Mouse (Mus musculus): ENCODE results near the gene Fam107b. TPM values are rescaled to one million over a fixed set of nuclear protein-coding genes. Genes with fewer than 3 reads are reported as not detected.

Gene Fam107b
- 13.4 and 21.0 TPM in 2 replicates for polyA plus RNA-seq (2015; fragmentation: Nextera tagmentation; extraction: Ambion mirVana)

DNA sequence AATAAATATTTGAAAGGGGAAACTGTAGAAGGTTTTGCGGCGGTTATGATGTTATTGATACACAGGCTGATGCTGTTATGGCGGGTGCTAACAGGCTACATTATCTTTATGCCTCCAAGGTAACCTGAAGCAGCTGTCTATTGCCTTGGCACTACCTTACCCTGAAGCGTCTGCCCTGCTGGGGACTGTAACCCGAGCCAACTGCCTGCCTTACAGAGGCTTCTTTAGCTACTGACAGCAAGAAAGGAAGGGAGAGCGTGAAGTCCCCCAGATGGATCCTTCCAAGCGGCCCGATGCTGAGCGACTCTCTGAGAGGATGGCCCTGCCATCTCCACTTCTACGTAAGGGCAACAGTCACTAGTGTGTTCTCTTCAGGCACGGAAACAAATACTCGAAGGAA lies at the start of gene Fam107b:
TSS of gene Fam107b (plus strand) at position 303 of the 400 bp plus-strand sequence.
- Histone ChIP-seq H3K4me3 (replicated peaks) (no peak within 1 kb of the TSS), H3K9me3 (replicated peaks) (no peaks in the 10 kb centered on the region), H3K4me1 (replicated peaks) (no peaks in the 10 kb centered on the region), H3K9ac (no peak within 1 kb of the TSS), H3K27me3 (no peaks in the 10 kb centered on the region), H3K36me3 (no peaks in the 10 kb centered on the region), H3K27ac (no peak within 1 kb of the TSS), H3K4me2 (no peak within 1 kb of the TSS)
- WGBS (ENCODE audit: insufficient replicate concordance): 71% methylated on average over 12 of the region's 12 CpGs
- DNase-seq (no peak), ATAC-seq (ENCODE audit: low read depth) (no peak)

DNA sequence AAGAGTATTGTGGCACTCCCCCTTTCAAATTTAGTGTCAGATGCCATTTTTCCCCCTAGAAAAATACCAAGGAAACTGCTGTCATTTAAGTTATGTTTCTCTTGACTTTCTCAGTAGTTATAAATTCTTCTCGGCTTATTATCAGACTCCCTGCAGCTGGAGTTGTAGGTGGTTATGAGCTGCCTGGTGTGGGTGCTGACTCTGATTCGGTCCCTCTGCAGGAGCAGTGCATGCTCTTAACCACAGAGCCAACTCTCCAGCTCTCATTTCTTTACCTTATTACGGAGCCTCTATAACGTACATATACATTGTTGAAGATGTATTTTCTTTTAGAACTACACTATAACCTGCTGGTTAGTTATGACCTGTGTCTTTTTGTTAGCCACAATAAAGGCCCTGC lies 47.7 kb upstream of the Fam107b start:
- H3K36me3 ChIP-seq: no peaks in the 10 kb centered on the region
- H3K27me3 ChIP-seq: no peaks in the 10 kb centered on the region
- no peak overlapping the region for H3K9ac ChIP-seq
- WGBS (ENCODE audit: insufficient replicate concordance): 56% methylated on average over 4 of the region's 4 CpGs
- H3K4me2 ChIP-seq: no peak overlapping the region
- H3K9me3 ChIP-seq (replicated peaks): no peaks in the 10 kb centered on the region
- H3K4me3 ChIP-seq (replicated peaks): no peak overlapping the region
- DNase-seq: no peak
- H3K27ac ChIP-seq: no peak overlapping the region
- H3K4me1 ChIP-seq (replicated peaks): no peaks in the 10 kb centered on the region
- ATAC-seq (ENCODE audit: low read depth): no peak

DNA sequence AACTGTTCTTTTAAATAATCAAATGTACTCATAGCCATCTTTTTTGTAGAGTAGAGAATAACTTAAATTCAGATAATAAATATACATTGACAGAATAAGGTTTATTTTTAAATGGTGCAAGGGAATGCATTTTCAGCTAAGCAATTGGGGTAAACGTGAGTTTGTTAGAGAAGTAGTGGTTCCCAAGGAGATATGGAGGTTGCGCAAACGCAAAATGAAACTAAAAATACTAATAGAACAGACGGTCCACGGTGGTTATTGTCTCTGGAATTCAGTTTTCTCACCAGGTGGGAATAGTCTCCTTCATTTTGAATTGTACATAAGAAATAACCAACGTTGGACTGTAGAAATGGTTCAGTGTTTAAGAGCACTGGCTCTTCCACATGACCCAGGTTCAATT lies 44.0 kb upstream of the Fam107b start:
- no peak overlapping the region for H3K27ac ChIP-seq
- H3K27me3 ChIP-seq: no peaks in the 10 kb centered on the region
- no peak overlapping the region for H3K4me3 ChIP-seq (replicated peaks)
- no peak overlapping the region for H3K4me2 ChIP-seq
- no peaks in the 10 kb centered on the region for H3K9me3 ChIP-seq (replicated peaks)
- H3K36me3 ChIP-seq: no peaks in the 10 kb centered on the region
- H3K9ac ChIP-seq: no peak overlapping the region
- no peaks in the 10 kb centered on the region for H3K4me1 ChIP-seq (replicated peaks)
- ATAC-seq (ENCODE audit: low read depth) (no peak), DNase-seq (no peak)
- 48% methylated on average over 6 of the region's 6 CpGs for WGBS (ENCODE audit: insufficient replicate concordance)

DNA sequence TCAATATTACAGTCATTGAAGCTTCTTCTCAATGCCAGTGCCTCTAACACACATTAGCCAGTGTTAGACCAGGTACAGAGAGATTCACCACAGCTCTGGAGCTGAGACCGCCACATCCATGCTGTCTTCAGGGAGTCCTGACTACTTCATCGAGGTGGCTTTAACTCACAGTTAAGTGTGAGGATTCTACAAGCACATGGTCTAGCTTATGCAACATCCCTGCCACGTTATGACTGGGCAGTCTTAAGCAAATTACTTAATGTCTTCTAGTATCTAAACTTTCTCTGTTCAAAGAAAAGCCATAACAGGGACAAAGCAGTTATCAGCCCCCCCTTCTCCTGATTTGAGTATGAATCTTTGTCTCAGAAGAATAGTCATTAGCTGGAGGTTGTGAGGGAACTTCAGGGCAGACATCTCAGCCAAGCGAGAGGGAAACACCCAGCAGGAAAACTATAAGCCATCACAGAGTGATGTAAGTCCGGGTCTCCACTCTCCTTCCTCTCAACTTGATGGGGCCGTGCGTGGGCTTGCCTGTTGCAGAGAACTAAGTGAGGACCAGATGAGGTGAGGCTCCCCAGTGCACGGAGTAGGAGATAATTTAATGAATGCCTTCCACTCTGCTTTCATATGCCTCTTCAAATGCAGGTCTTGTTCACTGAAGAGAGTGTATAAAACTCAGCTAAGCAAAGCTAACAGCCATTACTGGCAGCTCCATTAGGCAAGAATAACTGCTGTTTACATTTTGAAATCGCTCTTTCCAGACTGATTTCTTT lies 28.8 kb upstream of the Fam107b start:
- no peak overlapping the region for H3K4me2 ChIP-seq
- no peaks in the 10 kb centered on the region for H3K9me3 ChIP-seq (replicated peaks)
- H3K4me1 ChIP-seq (replicated peaks): peaks cover 9% of the 10 kb centered on the region; the same call in 1 of the 2 replicates
- 47% methylated on average over 9 of the region's 9 CpGs for WGBS (ENCODE audit: insufficient replicate concordance)
- no peaks in the 10 kb centered on the region; the same call in 1 of the 2 replicates for H3K27me3 ChIP-seq
- no peak overlapping the region for H3K4me3 ChIP-seq (replicated peaks)
- H3K36me3 ChIP-seq: no peaks in the 10 kb centered on the region
- H3K27ac ChIP-seq: no peak overlapping the region
- ATAC-seq (ENCODE audit: low read depth) (no peak), DNase-seq (no peak)
- no peak overlapping the region for H3K9ac ChIP-seq

DNA sequence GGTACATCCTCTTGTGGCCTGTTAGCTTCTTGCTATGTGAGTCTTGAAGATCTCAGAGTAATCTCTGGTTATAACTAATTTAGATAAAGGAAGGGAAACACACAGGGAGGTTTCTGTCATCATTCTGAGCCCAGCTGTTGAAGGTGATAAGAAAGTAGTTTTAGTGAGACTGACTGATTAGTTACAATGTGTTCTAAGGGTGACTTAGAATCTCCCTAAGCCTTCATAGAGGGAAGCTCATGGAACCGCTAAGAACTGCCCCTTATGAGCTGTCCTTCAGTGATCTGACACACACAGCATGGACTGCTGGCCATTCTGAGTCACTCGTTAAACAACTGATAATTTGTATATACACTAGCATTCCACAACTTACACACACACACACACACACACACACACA lies 24.2 kb upstream of the Fam107b start:
- Histone ChIP-seq H3K9me3 (replicated peaks) (no peaks in the 10 kb centered on the region), H3K36me3 (no peaks in the 10 kb centered on the region), H3K27ac (no peak overlapping the region), H3K9ac (no peak overlapping the region), H3K27me3 (no peaks in the 10 kb centered on the region; the same call in 1 of the 2 replicates), H3K4me1 (replicated peaks) (peaks cover 9% of the 10 kb centered on the region; the same call in 1 of the 2 replicates), H3K4me3 (replicated peaks) (no peak overlapping the region), H3K4me2 (no peak overlapping the region)
- ATAC-seq (ENCODE audit: low read depth) (peak; percentile 54; the same call in 1 of the 2 replicates), DNase-seq (no peak)
- WGBS (ENCODE audit: insufficient replicate concordance): 37% methylated on average over 2 of the region's 2 CpGs

DNA sequence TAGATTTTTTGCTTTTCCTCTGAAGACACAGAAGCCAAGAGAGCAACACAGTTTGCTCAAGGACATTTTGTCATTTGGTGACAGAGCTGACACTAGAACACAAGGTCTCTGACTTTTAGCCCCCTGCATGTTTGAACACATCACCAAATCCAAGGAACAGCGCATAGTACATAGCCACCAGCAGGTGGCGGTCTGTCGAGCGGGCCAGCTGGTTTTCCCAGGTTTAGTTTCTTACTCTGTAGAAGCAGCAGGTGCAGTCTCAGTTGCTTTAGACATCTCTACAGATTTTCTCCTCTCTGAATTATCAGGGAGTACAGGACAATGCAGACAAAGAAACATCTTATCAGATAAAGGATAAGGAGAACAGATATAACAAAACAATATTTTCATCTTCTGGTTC lies 23.7 kb upstream of the Fam107b start:
- no peak for ATAC-seq (ENCODE audit: low read depth)
- Histone ChIP-seq H3K4me1 (replicated peaks) (peaks cover 9% of the 10 kb centered on the region; the same call in 1 of the 2 replicates), H3K9ac (no peak overlapping the region), H3K36me3 (no peaks in the 10 kb centered on the region), H3K9me3 (replicated peaks) (no peaks in the 10 kb centered on the region), H3K4me2 (no peak overlapping the region), H3K4me3 (replicated peaks) (no peak overlapping the region), H3K27me3 (no peaks in the 10 kb centered on the region; the same call in 1 of the 2 replicates), H3K27ac (no peak overlapping the region)
- WGBS (ENCODE audit: insufficient replicate concordance): 5% methylated on average over 4 of the region's 4 CpGs
- DNase-seq: no peak

DNA sequence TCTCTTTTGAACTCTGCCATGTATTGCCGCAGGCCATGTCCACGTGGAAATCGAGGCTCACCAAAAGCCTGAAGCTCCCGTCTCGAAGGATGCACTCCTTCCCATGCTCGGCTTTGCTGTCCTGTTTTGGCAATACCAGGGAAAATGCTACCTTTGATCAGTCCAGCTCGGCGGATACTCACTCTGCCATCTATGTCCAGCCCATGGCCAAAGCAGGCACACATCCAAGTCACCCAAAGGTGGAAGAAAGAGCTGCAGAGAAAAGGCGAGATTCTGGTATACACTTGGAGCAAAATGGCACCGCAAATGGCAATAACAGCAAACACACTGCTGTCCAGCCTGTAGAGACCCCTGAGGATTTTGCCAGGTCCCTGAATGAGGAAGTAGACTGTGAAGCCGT lies 318 bp downstream of the Fam107b start:
- H3K4me1 ChIP-seq (replicated peaks): no peaks in the 10 kb centered on the region
- no peak overlapping the region for H3K27ac ChIP-seq
- no peak overlapping the region for H3K9ac ChIP-seq
- no peaks in the 10 kb centered on the region for H3K9me3 ChIP-seq (replicated peaks)
- no peaks in the 10 kb centered on the region for H3K36me3 ChIP-seq
- no peak for ATAC-seq (ENCODE audit: low read depth)
- H3K4me3 ChIP-seq (replicated peaks): no peak overlapping the region
- 72% methylated on average over 11 of the region's 11 CpGs for WGBS (ENCODE audit: insufficient replicate concordance)
- no peaks in the 10 kb centered on the region for H3K27me3 ChIP-seq
- H3K4me2 ChIP-seq: no peak overlapping the region
- no peak for DNase-seq

DNA sequence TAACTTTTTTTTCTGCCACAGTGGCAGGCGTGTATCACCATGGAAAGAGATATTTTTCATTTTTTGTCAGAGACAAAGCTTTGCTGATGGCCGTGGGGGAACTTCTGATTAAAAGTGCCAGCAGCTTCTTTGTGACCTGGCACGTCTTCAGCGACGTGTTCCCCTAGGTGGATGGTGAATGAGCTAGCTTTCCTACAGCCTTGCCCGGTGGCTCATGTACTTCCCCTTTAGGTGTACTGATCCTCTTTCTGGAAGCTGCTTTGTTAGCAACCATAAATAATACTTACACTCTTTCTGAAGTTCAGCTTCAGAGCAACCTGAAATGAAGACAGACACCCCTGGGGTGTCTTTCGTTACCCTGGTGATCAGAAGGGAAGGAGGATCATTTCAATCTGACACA lies 3.6 kb downstream of the Fam107b start:
- no peak overlapping the region for H3K4me3 ChIP-seq (replicated peaks)
- no peaks in the 10 kb centered on the region for H3K4me1 ChIP-seq (replicated peaks)
- ATAC-seq (ENCODE audit: low read depth) (no peak), DNase-seq (no peak)
- no peaks in the 10 kb centered on the region for H3K27me3 ChIP-seq
- no peak overlapping the region for H3K9ac ChIP-seq
- no peaks in the 10 kb centered on the region for H3K9me3 ChIP-seq (replicated peaks)
- no peak overlapping the region for H3K4me2 ChIP-seq
- no peak overlapping the region for H3K27ac ChIP-seq
- no peaks in the 10 kb centered on the region for H3K36me3 ChIP-seq
- WGBS (ENCODE audit: insufficient replicate concordance): 36% methylated on average over 7 of the region's 7 CpGs

DNA sequence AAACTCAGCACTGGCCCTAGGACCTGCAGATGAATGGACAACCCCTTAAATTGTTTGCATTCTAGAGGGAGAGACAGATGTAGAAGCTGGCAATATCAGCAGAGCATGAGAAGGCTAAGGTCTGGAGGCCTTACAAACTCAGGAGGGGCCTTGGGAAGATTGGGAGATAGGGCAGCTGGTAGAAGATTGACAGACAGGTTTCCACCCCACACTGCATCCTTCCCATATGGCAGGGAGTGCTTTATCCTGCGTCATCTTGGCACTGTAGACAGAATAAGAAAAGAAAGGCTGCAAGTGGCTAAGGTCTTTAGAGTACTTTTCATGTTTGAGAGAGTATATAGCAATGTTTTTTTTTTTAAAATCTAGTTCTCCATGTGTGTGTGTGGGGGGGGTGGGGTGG lies 4.9 kb downstream of the Fam107b start:
- DNase-seq (no peak), ATAC-seq (ENCODE audit: low read depth) (no peak)
- H3K4me2 ChIP-seq: no peak overlapping the region
- no peaks in the 10 kb centered on the region for H3K9me3 ChIP-seq (replicated peaks)
- H3K4me3 ChIP-seq (replicated peaks): no peak overlapping the region
- 67% methylated on average over 1 of the region's 1 CpGs for WGBS (ENCODE audit: insufficient replicate concordance)
- no peak overlapping the region for H3K27ac ChIP-seq
- H3K27me3 ChIP-seq: no peaks in the 10 kb centered on the region
- no peaks in the 10 kb centered on the region for H3K36me3 ChIP-seq
- H3K4me1 ChIP-seq (replicated peaks): no peaks in the 10 kb centered on the region
- no peak overlapping the region for H3K9ac ChIP-seq

DNA sequence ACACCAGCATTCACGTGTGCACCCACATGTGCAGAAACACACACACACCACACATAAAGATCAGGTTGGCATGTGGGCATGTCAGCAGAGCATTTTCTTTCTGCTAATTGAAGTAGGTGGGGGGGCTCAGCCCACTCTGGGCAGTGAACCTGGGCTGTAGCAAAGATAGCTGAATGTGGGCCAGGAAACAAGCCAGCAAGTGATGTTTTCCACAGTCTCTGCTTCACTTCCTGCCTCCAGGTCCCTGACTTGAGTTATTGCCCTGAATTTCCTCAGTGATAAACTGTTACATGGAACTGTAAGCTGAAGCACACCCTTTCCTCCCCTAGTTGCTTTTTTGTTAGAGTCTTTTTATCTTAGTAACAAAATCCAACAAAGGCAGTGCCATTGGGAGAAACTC lies 6.1 kb downstream of the Fam107b start:
- Histone ChIP-seq H3K9me3 (replicated peaks) (no peaks in the 10 kb centered on the region), H3K4me1 (replicated peaks) (no peaks in the 10 kb centered on the region), H3K4me3 (replicated peaks) (no peak overlapping the region), H3K36me3 (no peaks in the 10 kb centered on the region), H3K27me3 (no peaks in the 10 kb centered on the region), H3K4me2 (no peak overlapping the region), H3K27ac (no peak overlapping the region), H3K9ac (no peak overlapping the region)
- 48% methylated on average over 1 of the region's 1 CpGs for WGBS (ENCODE audit: insufficient replicate concordance)
- ATAC-seq (ENCODE audit: low read depth): no peak
- DNase-seq: no peak

DNA sequence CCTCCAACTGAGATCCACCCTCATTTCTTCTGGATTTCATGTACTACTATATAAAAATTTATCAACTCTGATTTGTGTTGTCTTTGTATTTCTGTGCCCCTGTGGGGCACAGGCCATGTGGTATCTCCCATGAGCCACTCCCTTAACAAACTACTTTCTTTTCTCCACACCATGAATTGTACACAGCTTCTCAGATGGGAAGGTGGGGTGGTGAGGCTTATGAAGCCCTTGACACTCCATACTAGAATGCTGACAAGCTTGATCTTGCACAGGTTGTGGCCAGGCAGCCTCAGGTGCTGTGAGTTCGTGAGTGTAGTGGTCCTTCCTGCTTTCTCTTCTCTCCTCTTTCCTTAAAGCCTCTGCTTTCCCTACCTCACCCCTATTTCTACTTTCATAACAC lies 6.9 kb downstream of the Fam107b start:
- Histone ChIP-seq H3K4me1 (replicated peaks) (no peaks in the 10 kb centered on the region), H3K36me3 (no peaks in the 10 kb centered on the region), H3K4me3 (replicated peaks) (no peak overlapping the region), H3K9ac (no peak overlapping the region), H3K9me3 (replicated peaks) (no peaks in the 10 kb centered on the region), H3K27ac (no peak overlapping the region), H3K4me2 (no peak overlapping the region), H3K27me3 (no peaks in the 10 kb centered on the region)
- DNase-seq: no peak
- WGBS (ENCODE audit: insufficient replicate concordance): 52% methylated on average over 1 of the region's 1 CpGs
- no peak for ATAC-seq (ENCODE audit: low read depth)

Measured in liver, embryonic 13.5 days (tissue).